Mouse (Mus musculus): Measurements from ENCODE around the gene Cdk16.
"Not testable (repeated sequence)": the region's sequence is repeated elsewhere in the genome, so short reads cannot be mapped to it uniquely, and the experiment has no call there.

The Cdk16 gene

GRCm38 (mm10) chrX:20687519-20688067 lies at the start of gene Cdk16:
Gene Cdk16 (plus strand): TSS chrX:20687954.
- DNase-seq (ENCODE audit: low spot score in 2 of 2), result peak; percentile 74 to 82

GRCm38 (mm10) chrX:20638141-20638540 lies 49.6 kb upstream of the Cdk16 start:
- DNase-seq (ENCODE audit: low spot score in 2 of 2), result no peak

DNA sequence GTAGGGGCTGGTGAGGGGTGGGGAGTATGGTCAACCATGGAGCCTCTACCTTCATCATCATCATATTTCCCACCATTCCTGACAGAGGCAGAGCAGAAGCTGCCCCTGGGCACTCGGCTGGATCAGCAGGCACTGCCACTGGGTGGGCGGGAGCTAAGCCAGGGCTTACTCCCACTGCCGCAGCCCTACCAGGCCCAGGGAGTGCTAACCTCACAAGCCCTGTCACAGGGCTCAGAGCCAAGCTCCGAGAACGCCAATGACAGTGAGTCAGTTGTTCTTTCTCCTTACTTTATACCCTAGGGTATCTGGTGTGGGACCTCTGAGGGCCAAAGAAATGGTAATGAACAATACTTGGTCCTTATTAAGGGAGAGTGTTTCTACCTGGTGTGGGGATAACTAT lies 43.0 kb upstream of the Cdk16 start:
- no peak for DNase-seq (ENCODE audit: low spot score in 2 of 2)

DNA sequence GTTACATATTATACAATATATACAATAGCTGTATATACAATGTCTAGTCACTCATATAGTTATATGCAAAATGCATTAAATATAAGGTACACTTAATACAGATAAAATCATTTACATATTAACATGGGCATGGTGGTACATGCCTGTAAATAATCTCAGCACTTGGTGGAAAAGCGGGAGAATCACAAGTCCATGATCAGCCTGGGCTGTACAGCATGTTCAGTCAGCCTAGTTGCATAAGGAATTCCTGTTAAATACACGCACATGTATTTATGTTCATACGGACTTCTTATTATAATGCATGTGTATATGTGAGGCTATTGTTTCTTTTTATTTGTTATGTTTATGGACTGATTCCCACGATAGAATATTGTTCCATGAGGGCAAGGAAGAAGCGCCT lies 30.2 kb upstream of the Cdk16 start:
- DNase-seq (ENCODE audit: low spot score in 2 of 2), result no peak

- peak; percentile 73 to 75 for DNase-seq (ENCODE audit: low spot score in 2 of 2)
Observed at GRCm38 (mm10) chrX:20658026-20658652, 29.6 kb upstream of the Cdk16 start, which contains the start of gene Uba1. Gene Uba1 (plus strand): TSS chrX:20658326.

- peak in 1 of 2 experiments; percentile 5 for DNase-seq (ENCODE audit: low spot score in 2 of 2)
Observed at GRCm38 (mm10) chrX:20658891-20659406, 28.8 kb upstream of the Cdk16 start.

DNA sequence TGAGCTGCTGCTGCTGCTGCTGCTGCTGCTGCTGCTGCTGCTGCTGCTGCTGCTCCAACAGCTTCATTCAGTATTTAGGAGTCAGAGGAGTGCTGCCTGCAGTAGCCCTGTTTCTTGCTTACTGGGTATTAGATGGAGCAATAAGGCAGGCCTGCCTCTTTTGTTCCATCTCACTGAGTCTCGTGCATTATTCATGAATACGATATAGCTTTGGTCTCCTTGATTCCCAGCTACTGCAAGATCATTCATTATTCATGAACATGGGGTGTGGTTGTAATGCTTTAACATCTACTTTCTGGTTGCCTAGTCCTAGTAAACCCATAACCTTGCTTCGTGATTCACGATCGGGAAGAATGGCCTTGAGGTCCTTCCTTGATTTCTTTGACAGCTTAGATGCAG lies 25.4 kb upstream of the Cdk16 start:
- DNase-seq (ENCODE audit: low spot score in 2 of 2), result no peak

GRCm38 (mm10) chrX:20662716-20663443 lies 24.9 kb upstream of the Cdk16 start:
- peak; percentile 77 to 81 for DNase-seq (ENCODE audit: low spot score in 2 of 2)

- no peak for DNase-seq (ENCODE audit: low spot score in 2 of 2)
Observed at GRCm38 (mm10) chrX:20663444-20663790, 24.3 kb upstream of the Cdk16 start.

DNA sequence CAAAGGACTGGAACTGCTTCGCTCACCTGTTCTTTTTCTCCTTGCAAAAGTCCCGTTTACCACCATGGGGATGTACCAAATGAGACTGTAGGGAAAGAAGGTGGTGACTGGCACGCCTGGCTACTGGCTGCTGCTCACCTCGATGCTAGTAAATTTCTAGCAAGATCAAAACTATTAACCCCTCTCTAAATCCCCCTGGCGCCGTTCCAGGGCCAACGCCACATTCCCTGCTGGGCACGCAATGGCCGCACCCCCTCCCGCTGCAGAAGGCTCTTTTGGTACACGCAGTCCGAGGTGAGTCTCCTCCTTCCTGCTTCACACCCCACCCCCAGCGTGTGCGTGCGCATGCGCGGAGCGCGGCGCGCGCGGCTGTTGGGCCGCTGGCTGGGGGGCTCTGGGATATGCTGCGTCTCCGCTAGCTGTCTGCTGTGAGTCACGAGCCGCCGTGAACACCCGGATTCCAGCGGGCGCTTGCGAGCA lies 354 bp downstream of the Cdk16 start:
- peak; percentile 77 to 81 for DNase-seq (ENCODE audit: low spot score in 2 of 2)

DNA sequence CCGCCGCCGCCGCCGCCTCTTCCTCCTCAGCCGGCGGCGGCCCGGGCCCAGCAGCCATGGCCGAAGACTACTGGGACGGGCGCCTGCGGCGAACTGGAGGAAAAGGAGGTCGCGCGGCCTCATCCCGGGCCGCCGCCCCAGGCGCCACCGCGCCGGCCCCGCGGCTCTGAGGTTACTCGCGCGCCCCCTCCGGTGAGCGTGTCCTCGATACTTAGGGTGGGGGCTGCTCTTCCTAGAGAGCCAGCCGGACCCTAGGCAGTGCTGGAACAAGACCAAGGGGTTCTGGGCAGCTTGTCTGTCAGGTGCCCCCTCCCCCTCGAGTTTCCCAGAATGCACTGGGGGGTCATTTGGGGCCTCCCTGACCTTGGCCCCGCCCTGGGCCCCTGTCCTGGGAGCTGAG lies 861 bp downstream of the Cdk16 start:
- peak; percentile 46 to 57 for DNase-seq (ENCODE audit: low spot score in 2 of 2)

GRCm38 (mm10) chrX:20691566-20691965 lies 3.8 kb downstream of the Cdk16 start:
- DNase-seq (ENCODE audit: low spot score in 2 of 2), result no peak

- no peak for DNase-seq (ENCODE audit: low spot score in 2 of 2)
Observed at GRCm38 (mm10) chrX:20692616-20693015, 4.9 kb downstream of the Cdk16 start.

DNA sequence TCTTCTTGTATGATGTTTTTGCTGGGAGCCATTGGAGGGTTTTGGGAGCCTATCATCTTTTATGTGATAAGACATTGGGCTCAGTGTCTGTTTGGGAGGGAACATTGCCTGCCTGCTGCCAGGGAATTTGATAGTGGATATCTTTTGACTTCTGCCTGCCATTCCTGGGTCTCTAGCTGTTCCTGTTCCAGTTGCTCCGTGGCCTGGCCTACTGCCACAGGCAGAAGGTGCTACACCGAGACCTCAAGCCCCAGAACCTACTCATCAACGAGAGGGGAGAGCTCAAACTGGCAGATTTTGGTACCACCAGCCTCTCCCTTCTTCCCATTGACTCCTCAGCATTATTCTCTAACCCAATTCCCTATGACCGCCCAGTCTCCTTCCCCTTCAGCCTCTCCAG lies 8.1 kb downstream of the Cdk16 start:
- no peak for DNase-seq (ENCODE audit: low spot score in 2 of 2)

GRCm38 (mm10) chrX:20703741-20704290 lies 16.1 kb downstream of the Cdk16 start, which contains the start of gene Usp11:
Gene Usp11 (plus strand): TSS chrX:20703906.
- peak; percentile 32 to 35 for DNase-seq (ENCODE audit: low spot score in 2 of 2)

DNA sequence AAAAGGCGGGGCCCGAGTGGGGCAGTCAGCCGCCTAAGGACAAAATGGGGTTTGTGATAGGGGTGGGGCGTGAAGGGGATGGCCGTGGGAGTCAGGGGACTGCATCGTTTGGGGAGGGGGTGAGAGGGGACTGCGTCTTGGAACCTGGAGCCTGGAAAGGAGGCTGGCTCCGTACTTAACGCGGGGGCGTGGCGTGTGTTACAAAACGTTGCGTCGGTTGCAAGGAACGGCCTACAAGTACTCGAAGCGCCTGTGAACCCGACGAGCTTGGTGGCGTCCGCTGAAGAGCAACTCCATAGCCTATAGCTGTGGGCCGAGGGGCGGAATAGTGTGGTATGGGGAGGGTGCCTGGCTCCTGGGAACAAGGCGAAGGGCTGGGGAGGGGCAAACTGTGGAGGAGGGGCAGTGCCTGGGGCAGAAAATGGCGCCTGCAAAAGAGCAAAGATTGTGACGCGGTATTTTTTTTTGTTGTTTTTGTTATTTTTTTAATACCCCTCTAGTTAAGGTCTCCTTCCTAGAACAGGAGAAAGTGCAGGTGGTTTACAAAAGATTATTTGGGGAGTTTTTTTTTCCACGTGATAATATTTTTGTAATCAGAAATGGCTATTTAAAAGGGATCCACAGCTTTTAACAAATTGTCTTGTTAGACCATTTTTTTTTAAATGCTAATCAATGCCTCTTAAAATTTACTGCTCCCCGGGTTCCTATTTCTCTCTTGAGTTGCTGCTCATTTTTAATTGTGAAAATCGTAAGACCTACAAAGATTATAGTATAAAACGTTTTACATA lies 16.7 kb downstream of the Cdk16 start:
- DNase-seq (ENCODE audit: low spot score in 2 of 2), result peak; percentile 54 to 68

DNA sequence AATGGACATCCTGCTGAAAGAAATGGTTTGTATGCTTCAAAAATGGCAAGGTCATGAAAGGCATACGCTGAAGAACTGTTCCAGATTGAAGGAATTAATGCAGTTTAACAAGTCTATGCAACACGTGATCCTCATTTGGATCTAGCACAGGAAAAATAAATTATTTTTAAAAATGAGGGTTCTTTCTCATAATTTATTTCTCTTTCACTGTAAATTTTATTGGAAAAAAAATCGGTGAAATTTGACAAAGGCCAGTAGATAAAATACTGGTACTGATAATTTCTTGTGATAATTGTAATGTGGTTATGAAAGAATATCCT lies 17.3 kb downstream of the Cdk16 start:
- DNase-seq (ENCODE audit: low spot score in 2 of 2), result no peak

DNA sequence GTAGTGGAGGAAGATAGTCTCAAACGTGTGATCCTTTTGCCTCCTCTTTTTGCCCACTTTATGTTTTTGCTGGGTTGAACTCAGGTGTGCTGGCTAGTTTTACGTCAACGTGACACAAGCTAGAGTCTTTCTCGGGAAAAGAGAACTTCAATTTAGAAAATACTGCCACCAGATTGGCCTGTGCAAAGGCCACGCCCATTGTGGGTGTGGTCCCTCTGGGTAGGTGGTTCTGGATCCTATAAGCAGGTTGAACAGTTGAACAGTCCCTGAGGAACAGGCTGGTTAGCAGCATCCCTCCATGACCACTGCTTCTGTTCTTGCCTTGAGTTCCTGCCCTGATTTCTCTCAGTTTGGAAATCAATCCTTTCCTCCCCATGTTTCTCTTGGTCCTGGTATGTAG lies 40.9 kb downstream of the Cdk16 start:
- no peak for DNase-seq (ENCODE audit: low spot score in 2 of 2)

- DNase-seq (ENCODE audit: low spot score in 2 of 2), result not testable (repeated sequence)
Observed at GRCm38 (mm10) chrX:20730048-20730447, 42.3 kb downstream of the Cdk16 start.

DNA sequence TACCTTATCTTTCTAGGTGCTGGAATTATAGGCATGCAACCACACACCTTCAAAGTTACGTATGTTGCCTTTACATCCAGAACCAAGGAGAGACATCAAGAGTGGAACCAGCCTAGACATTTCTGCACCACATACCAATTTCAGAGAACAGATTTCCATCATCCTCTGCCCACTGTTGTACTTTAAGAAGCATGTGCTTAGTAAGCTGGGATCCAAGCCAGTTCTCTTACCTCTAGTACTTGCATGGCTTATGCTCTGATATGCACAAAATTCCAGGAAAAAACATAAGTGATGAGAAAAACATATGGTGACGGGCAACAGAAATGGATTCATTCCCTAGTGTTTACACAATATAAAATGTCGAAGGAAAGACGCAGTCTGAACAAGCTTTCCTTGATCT lies 48.7 kb downstream of the Cdk16 start:
- no peak for DNase-seq (ENCODE audit: low spot score in 2 of 2)

GRCm38 (mm10) chrX:20748829-20749228 lies 61.1 kb downstream of the Cdk16 start:
- no peak for DNase-seq (ENCODE audit: low spot score in 2 of 2)
